Mouse (Mus musculus): ENCODE measurements around the gene Spock1. TPM values are rescaled to one million over a fixed set of nuclear protein-coding genes. Genes with fewer than 3 reads are reported as not detected.

The Spock1 gene
- polyA plus RNA-seq, 1 experiment: 0.23 TPM

GRCm38 (mm10) chr13:57637606-57638132, 270.5 kb downstream of the Spock1 start:
- 88% methylated on average over 15 of the region's 15 CpGs for WGBS
- no peaks in the 10 kb centered on the region for H3K4me1 ChIP-seq (ENCODE audit: control insufficient read depth, insufficient read depth, insufficient read length, low read length)
- no peak overlapping the region for H3K4me3 ChIP-seq (ENCODE audit: low read depth, low read length)
- no peaks in the 10 kb centered on the region for H3K27me3 ChIP-seq (ENCODE audit: control insufficient read depth, insufficient read depth, low read length)
- H3K36me3 ChIP-seq (ENCODE audit: control insufficient read depth, insufficient read depth, low read length): no peaks in the 10 kb centered on the region
- no peak overlapping the region for H3K27ac ChIP-seq (ENCODE audit: insufficient read depth, low read depth, low read length)
- TF ChIP-seq POLR2A (IDR thresholded peaks at IDR 0.05; ENCODE audit: low read depth, low read length) (no peak), CTCF (IDR thresholded peaks at IDR 0.05; ENCODE audit: extremely low read depth, insufficient read length, insufficient replicate concordance, low read depth, low read length) (no peak)

- 86% methylated on average over 10 of the region's 10 CpGs for WGBS
- no peaks in the 10 kb centered on the region for H3K4me1 ChIP-seq (ENCODE audit: control insufficient read depth, insufficient read depth, insufficient read length, low read length)
- H3K36me3 ChIP-seq (ENCODE audit: control insufficient read depth, insufficient read depth, low read length): no peaks in the 10 kb centered on the region
- no peak overlapping the region for H3K4me3 ChIP-seq (ENCODE audit: low read depth, low read length)
- H3K27me3 ChIP-seq (ENCODE audit: control insufficient read depth, insufficient read depth, low read length): no peaks in the 10 kb centered on the region
- TF ChIP-seq CTCF (IDR thresholded peaks at IDR 0.05; ENCODE audit: extremely low read depth, insufficient read length, insufficient replicate concordance, low read depth, low read length): no peak
- TF ChIP-seq POLR2A (IDR thresholded peaks at IDR 0.05; ENCODE audit: low read depth, low read length): no peak
- H3K27ac ChIP-seq (ENCODE audit: insufficient read depth, low read depth, low read length): no peak overlapping the region
Measured at GRCm38 (mm10) chr13:57637080-57637572, 271.0 kb downstream of the Spock1 start.

GRCm38 (mm10) chr13:57636196-57637015, 271.7 kb downstream of the Spock1 start:
- WGBS: 77% methylated on average over 10 of the region's 10 CpGs

GRCm38 (mm10) chr13:57630532-57630931, 277.6 kb downstream of the Spock1 start:
- Histone ChIP-seq H3K27ac (ENCODE audit: insufficient read depth, low read depth, low read length) (no peak overlapping the region), H3K4me3 (ENCODE audit: low read depth, low read length) (no peak overlapping the region), H3K27me3 (ENCODE audit: control insufficient read depth, insufficient read depth, low read length) (no peaks in the 10 kb centered on the region), H3K36me3 (ENCODE audit: control insufficient read depth, insufficient read depth, low read length) (no peaks in the 10 kb centered on the region), H3K4me1 (ENCODE audit: control insufficient read depth, insufficient read depth, insufficient read length, low read length) (no peaks in the 10 kb centered on the region)
- WGBS: 74% methylated on average over 4 of the region's 4 CpGs
- no peak for TF ChIP-seq POLR2A (IDR thresholded peaks at IDR 0.05; ENCODE audit: low read depth, low read length)
- no peak for TF ChIP-seq CTCF (IDR thresholded peaks at IDR 0.05; ENCODE audit: extremely low read depth, insufficient read length, insufficient replicate concordance, low read depth, low read length)

More at GRCm38 (mm10) chr13:57636196-57637015, 271.7 kb downstream of the Spock1 start:
- TF ChIP-seq POLR2A (IDR thresholded peaks at IDR 0.05; ENCODE audit: low read depth, low read length) (no peak), CTCF (IDR thresholded peaks at IDR 0.05; ENCODE audit: extremely low read depth, insufficient read length, insufficient replicate concordance, low read depth, low read length) (no peak)
- no peaks in the 10 kb centered on the region for H3K27me3 ChIP-seq (ENCODE audit: control insufficient read depth, insufficient read depth, low read length)
- H3K36me3 ChIP-seq (ENCODE audit: control insufficient read depth, insufficient read depth, low read length): no peaks in the 10 kb centered on the region
- no peaks in the 10 kb centered on the region for H3K4me1 ChIP-seq (ENCODE audit: control insufficient read depth, insufficient read depth, insufficient read length, low read length)
- H3K4me3 ChIP-seq (ENCODE audit: low read depth, low read length): no peak overlapping the region
- no peak overlapping the region for H3K27ac ChIP-seq (ENCODE audit: insufficient read depth, low read depth, low read length)

- Histone ChIP-seq H3K27ac (ENCODE audit: insufficient read depth, low read depth, low read length) (no peak overlapping the region), H3K27me3 (ENCODE audit: control insufficient read depth, insufficient read depth, low read length) (no peaks in the 10 kb centered on the region), H3K36me3 (ENCODE audit: control insufficient read depth, insufficient read depth, low read length) (no peaks in the 10 kb centered on the region), H3K4me1 (ENCODE audit: control insufficient read depth, insufficient read depth, insufficient read length, low read length) (no peaks in the 10 kb centered on the region), H3K4me3 (ENCODE audit: low read depth, low read length) (no peak overlapping the region)
- WGBS: 68% methylated on average over 8 of the region's 8 CpGs
- TF ChIP-seq POLR2A (IDR thresholded peaks at IDR 0.05; ENCODE audit: low read depth, low read length) (no peak), CTCF (IDR thresholded peaks at IDR 0.05; ENCODE audit: extremely low read depth, insufficient read length, insufficient replicate concordance, low read depth, low read length) (no peak)
Measured at GRCm38 (mm10) chr13:57628218-57628617, 279.9 kb downstream of the Spock1 start.

- Histone ChIP-seq H3K27me3 (ENCODE audit: control insufficient read depth, insufficient read depth, low read length) (no peaks in the 10 kb centered on the region), H3K4me1 (ENCODE audit: control insufficient read depth, insufficient read depth, insufficient read length, low read length) (no peaks in the 10 kb centered on the region), H3K27ac (ENCODE audit: insufficient read depth, low read depth, low read length) (no peak overlapping the region), H3K36me3 (ENCODE audit: control insufficient read depth, insufficient read depth, low read length) (no peaks in the 10 kb centered on the region), H3K4me3 (ENCODE audit: low read depth, low read length) (no peak overlapping the region)
- TF ChIP-seq CTCF (IDR thresholded peaks at IDR 0.05; ENCODE audit: extremely low read depth, insufficient read length, insufficient replicate concordance, low read depth, low read length) (no peak), POLR2A (IDR thresholded peaks at IDR 0.05; ENCODE audit: low read depth, low read length) (no peak)
- 77% methylated on average over 9 of the region's 9 CpGs for WGBS
Measured at GRCm38 (mm10) chr13:57626434-57626833, 281.7 kb downstream of the Spock1 start.

- Histone ChIP-seq H3K27ac (ENCODE audit: insufficient read depth, low read depth, low read length) (no peak overlapping the region), H3K36me3 (ENCODE audit: control insufficient read depth, insufficient read depth, low read length) (no peaks in the 10 kb centered on the region), H3K27me3 (ENCODE audit: control insufficient read depth, insufficient read depth, low read length) (no peaks in the 10 kb centered on the region), H3K4me3 (ENCODE audit: low read depth, low read length) (no peak overlapping the region), H3K4me1 (ENCODE audit: control insufficient read depth, insufficient read depth, insufficient read length, low read length) (no peaks in the 10 kb centered on the region)
- WGBS: 53% methylated on average over 7 of the region's 7 CpGs
- TF ChIP-seq CTCF (IDR thresholded peaks at IDR 0.05; ENCODE audit: extremely low read depth, insufficient read length, insufficient replicate concordance, low read depth, low read length) (no peak), POLR2A (IDR thresholded peaks at IDR 0.05; ENCODE audit: low read depth, low read length) (no peak)
Measured at GRCm38 (mm10) chr13:57623909-57624481, 284.1 kb downstream of the Spock1 start.

All from small intestine, adult 2 months (tissue).